Mouse (Mus musculus) mammary gland, adult 2 months (tissue): ENCODE measurements around the gene Abcg4. TPM values are rescaled to one million over a fixed set of nuclear protein-coding genes. Genes with fewer than 3 reads are reported as not detected.

Experiments
- polyA plus RNA-seq: library from polyadenylated mRNA; depleted of rRNA; stranded (reverse); fragments of >200 nt; gene quantifications from 2 replicates; pipeline ENCODE4 v1.2.3, GENCODE M21; 2012; ENCODE audit warnings: low replicate concordance; rRNA removed

Gene Abcg4
- 4.3 and 5.5 TPM in 2 replicates for polyA plus RNA-seq

DNA sequence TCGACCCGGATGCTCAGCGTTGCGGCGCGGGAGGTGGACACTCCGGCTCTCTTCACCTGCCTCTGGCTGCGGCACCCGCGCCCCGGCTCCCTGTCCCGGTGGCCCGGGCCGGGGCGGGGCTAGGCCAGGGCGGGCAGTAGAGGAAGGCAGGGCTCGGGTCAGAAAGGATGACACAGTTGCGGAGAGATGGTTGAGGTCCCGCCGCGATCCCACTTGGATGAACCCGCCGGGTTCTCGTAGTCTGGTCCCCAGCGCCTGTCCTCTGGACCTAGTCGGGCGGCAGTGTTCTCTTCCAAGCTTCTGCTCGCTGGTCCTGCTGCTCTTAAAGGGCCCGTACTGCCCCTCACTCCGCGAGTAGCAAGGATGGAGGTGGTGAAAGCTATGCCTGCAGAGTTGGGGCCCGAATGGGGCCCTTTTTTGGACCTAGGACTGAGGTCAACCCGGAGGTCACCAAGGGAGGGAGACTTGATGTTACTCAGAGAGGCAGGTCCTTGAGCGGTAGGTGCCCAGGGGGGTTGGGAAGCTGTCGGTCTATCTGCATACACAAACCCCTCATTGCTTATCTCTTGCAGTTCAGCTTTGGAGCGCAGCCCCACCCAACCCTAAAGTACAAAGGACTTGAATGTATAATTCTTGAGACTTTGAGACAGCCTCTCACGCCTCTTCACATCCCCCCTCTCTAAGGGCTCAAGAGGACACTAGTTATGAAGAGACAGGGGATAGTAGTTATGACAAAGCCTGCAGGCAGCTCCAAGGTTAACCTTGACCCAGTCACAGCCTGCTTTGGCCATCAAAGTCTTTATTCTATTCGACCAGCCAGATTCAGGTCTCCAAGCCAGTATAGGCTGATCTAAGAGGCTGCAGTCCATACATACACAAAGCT lies at the start of gene Abcg4:
Gene Abcg4, minus strand, starts transcription at position 540 of the 883 bp plus-strand sequence.

DNA sequence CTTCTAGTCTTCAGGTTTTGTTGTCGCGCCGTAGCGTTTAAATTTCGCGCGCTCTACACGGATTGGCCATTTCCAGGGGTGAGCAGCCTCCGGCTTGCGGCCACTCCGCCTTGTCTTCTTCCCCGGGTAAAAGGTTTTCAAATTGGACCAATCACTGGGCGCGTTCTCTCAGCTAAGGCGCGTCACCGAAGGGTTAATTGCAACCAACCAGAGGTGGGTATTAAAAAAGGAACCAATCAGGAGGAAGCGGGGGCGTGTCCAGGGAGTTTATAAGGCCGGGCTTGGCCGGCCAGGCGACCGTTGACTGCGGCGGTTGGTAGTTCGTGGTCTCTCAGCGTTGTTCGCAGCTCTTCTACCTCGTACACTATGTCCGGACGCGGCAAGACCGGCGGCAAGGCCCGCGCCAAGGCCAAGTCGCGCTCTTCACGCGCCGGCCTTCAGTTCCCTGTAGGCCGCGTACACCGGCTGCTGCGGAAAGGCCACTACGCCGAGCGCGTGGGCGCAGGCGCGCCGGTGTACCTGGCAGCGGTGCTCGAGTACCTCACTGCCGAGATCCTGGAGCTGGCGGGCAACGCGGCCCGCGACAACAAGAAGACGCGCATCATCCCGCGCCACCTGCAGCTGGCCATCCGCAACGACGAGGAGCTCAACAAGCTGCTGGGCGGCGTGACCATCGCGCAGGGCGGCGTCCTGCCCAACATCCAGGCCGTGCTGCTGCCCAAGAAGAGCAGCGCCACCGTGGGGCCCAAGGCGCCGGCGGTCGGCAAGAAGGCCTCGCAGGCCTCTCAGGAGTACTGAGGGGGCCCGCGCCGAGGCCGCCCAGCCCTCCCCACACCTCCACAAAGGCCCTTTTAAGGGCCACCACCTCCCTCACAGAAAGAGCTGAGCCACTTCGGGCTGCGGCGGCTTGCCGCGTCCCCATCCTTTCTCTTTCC lies 46.2 kb upstream of the Abcg4 start, which contains the start of gene H2afx:
Gene H2afx, plus strand, starts transcription at position 299 of the 935 bp plus-strand sequence.

DNA sequence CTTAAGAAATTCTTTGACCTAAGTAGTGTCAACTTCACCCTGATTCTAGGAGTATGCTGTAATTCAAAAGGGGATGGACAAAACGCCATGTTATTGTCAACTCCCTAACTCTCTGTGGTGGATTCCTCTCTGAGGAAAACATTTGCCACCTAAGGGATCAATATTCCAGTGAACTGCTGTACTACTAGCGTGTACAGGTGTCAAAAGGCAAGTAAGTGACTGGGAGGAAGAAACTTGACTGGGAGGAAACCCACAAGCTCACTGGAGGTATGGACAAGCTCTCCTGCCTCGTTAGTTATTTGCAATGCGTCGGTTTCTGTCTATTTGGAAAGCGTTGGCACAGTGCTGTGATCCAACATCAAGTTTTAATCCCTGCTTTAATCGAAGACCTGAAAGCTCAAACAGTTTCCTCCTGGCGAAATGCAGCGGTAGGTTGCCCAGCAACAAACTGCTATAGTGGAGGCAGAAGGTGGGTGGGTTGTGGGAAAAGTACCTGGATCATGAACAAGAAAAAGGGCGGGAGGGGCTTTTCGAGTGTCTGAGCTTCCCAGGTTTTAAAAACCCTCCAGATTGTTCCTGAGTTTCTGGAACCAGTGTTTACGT lies 37.5 kb upstream of the Abcg4 start, which contains the start of gene Dpagt1:
Gene Dpagt1, plus strand, starts transcription at position 252 of the 603 bp plus-strand sequence.

DNA sequence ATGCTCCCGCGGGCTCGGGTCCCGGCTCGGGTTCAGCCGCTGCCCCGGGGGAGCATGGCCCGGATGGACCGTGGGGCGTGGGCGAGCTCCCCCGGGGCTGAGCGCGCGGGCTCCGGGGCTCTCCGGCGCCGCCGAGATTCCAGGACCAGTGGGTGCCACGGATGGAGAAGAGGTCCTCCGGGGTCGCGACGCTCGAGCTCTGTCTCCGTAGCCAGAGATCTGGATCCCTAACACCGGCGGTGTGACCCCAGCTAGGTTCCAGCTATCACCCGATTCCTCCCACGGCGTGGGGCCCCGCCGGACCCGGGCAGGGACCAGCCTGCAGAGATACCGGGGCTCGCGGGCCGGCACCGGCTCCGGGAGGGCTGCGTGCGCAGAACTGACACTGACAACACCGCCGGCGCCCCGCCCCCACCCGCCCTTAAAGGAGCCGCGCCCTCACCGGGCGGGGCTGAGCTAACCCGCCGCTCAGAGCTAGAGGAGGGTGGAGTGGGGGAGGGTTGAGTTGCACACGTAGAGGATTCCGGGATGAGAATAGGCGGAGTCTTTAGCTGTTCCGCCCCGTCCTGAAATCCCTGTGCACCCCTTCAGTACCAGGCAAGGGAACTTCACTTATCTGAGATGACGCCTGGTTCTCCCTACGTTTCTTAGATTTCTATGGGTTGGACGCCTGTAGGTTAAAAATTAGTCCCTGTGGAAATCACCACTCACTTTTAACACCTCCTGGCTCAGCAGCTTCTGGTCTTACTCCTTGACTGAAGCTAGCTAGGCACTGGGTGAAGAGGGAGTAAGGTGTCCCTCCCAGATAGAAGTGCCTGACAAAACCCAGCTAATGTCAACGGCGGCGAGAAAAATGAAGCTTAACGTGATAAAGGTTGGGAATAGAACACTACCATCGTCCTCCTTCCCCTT lies 31.7 kb upstream of the Abcg4 start, which contains the start of gene C2cd2l:
Gene C2cd2l, minus strand, starts transcription at position 399 of the 912 bp plus-strand sequence.

DNA sequence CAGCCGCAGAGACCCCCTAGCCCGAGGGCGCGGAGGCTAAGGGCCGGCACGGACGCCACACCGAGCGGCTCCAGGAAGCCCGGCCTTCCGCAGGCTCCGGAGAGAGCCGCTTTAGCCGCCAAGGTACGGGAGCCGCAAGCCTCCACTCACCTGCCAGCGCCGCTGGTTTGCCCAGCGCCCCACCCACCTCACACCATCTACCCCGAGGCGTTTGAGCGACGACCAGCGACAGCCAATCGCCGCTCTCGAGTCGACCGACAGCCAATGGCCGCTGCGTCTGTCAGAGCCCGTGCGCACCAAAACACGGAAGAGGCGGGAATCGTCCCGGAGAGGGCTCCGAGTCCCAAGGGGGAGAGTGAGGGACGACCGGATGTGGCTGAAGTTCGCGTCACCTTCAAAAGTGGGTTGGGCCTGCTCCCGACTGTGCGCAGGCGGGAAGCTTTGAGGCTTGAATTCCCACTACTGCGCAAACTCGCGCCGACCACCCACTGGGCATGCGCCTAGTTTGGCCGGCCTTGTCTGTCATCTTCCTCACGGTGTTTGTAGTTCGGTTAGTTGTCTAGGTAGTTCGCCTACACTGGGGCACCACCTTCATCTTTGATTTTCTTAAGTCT lies 17.2 kb upstream of the Abcg4 start, which contains the start of gene Hinfp:
Gene Hinfp, minus strand, starts transcription at position 206 of the 614 bp plus-strand sequence.

DNA sequence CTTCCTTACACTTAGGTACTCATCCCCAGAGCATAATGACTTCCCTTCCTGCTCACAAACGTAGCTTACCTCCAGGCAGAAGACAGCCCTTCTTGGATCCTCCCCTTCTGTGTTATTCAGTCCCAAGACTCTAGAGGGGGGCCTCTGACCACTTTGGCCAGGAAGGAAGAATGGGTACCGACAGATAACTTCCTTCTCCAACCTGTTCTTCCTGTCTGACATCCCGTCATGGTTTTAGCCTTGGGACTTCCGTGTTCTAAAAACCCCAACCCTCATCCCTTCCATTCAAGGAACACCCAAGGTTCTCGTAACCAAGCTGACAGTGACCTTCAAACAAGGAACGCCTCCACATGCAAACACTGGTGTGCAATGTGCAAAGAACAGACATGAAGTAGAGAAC lies 20.0 kb downstream of the Abcg4 start, which contains the start of gene Nlrx1:
Gene Nlrx1, minus strand, starts transcription at position 168 of the 400 bp plus-strand sequence.

DNA sequence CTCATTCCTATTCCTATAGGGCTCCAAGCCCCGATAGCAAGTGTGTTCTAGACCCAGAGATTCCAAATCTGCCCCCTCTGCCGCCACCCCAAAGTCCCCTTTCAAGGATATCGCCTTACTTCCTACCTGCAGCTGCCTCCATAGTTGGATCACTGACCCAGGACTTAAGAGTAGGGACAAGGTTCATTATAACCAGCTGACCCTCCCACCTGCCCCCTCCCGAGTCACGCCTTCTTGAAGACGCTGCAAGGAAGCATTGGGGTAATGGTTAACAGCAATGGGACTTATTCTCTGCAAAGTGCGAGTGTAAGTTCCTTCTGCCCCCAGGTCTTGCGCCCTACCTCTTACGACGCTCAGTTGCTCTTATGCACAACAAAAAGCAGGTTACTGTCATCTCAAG lies 37.1 kb downstream of the Abcg4 start, which contains the start of gene Pdzd3:
Gene Pdzd3, minus strand, starts transcription at position 158 of the 400 bp plus-strand sequence.

DNA sequence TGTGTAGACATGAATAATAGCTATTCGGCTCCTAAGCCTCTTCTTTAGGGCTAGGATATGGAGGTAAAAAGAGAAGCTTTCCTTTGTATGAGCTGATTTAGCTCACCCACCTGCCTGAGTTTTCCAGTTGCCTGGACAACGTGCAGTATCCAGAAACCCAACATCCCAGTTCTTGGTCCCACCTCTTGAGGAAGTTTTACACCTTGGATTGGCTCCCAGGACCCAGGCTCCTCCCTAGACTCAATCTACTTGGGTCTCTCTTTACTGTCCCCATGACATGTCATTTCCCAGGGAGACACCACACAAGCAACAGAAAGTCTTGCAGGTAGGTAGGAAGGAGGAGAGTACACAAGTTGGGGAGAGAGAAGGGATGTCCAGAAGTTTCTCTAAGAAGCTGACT lies 48.0 kb downstream of the Abcg4 start, which contains the start of gene Ccdc153:
Gene Ccdc153, plus strand, starts transcription at position 278 of the 400 bp plus-strand sequence.

DNA sequence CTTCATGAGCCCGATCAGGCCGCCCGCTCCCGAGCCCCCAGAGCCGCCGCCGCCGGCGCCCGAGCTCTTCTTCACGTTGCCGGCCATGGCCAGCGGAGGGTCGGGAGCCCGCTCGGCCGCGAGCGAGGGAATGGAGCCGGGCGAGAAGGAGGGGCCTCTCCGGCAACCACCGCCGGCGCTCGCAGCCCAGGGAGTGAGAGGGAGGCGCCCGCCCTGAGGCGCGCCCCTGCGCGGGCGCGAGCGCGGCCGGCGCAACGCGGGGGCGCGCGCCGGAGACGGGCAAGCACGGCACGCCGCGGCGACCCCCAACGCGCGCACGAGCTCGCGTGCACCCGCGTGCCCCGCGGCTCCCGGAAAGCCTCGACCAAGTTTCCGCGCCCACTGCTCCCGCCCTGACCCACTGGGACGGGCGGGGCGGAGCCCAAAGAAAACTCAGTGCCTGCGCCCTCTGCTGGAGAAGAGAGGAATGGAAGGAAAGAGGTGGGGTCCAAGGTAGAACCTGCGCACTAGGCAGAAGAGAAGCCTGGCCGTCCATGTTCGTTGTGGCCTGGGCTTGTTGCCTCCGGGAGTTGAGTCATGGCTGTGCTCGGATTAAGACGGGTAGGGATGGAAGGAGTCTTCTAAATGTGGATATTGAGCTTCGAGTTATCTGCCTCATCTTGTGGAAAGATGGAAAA lies 54.5 kb downstream of the Abcg4 start, which contains the start of gene Cbl:
Gene Cbl, minus strand, starts transcription at position 248 of the 677 bp plus-strand sequence.

Other genes starting within 250 kb of the Abcg4 start
- gene Thy1, start 245.2 kb downstream of the Abcg4 start, polyA plus RNA-seq, result 359 and 388 TPM in 2 replicates
- gene Usp2, start 221.6 kb downstream of the Abcg4 start, polyA plus RNA-seq, result 7.0 and 24.7 TPM in 2 replicates
- 0.14 TPM in 1 of 2 replicates, not detected in the other for gene Mfrp, start 186.9 kb downstream of the Abcg4 start, polyA plus RNA-seq
- 24.0 and 37.0 TPM in 2 replicates for gene C1qtnf5, start 181.4 kb downstream of the Abcg4 start, polyA plus RNA-seq
- 0.11 and 0.96 TPM in 2 replicates for gene Gm49380, start 175.1 kb downstream of the Abcg4 start, polyA plus RNA-seq
- gene Rnf26, start 175.1 kb downstream of the Abcg4 start, polyA plus RNA-seq, result 28.7 and 45.0 TPM in 2 replicates
- gene Mcam, start 154.1 kb downstream of the Abcg4 start, polyA plus RNA-seq, result 88.8 and 131 TPM in 2 replicates
- 16.5 and 18.5 TPM in 2 replicates for gene Cbl, start 54.6 kb downstream of the Abcg4 start, polyA plus RNA-seq
- gene Ccdc153, start 47.9 kb downstream of the Abcg4 start, polyA plus RNA-seq, result not detected in 2 replicates
- 0.18 and 0.29 TPM in 2 replicates for gene Pdzd3, start 37.1 kb downstream of the Abcg4 start, polyA plus RNA-seq
- 23.6 and 24.3 TPM in 2 replicates for gene Nlrx1, start 20.0 kb downstream of the Abcg4 start, polyA plus RNA-seq
- 25.9 and 36.6 TPM in 2 replicates for gene Hinfp, start 17.1 kb upstream of the Abcg4 start, polyA plus RNA-seq
- gene C2cd2l, start 31.7 kb upstream of the Abcg4 start, polyA plus RNA-seq, result 59.1 and 101 TPM in 2 replicates
- 54.1 and 77.4 TPM in 2 replicates for gene Dpagt1, start 37.4 kb upstream of the Abcg4 start, polyA plus RNA-seq
- 39.0 and 130 TPM in 2 replicates for gene H2afx, start 46.1 kb upstream of the Abcg4 start, polyA plus RNA-seq
- gene Hmbs, start 55.6 kb upstream of the Abcg4 start, polyA plus RNA-seq, result 41.3 and 52.7 TPM in 2 replicates
- 26.4 and 29.7 TPM in 2 replicates for gene Vps11, start 73.1 kb upstream of the Abcg4 start, polyA plus RNA-seq
- 31.4 and 39.4 TPM in 2 replicates for gene Hyou1, start 90.9 kb upstream of the Abcg4 start, polyA plus RNA-seq
- 34.7 and 86.3 TPM in 2 replicates for gene Slc37a4, start 108.2 kb upstream of the Abcg4 start, polyA plus RNA-seq
- gene Rps25, start 118.5 kb upstream of the Abcg4 start, polyA plus RNA-seq, result 108 and 225 TPM in 2 replicates
- gene Trappc4, start 119.0 kb upstream of the Abcg4 start, polyA plus RNA-seq, result 51.8 and 55.7 TPM in 2 replicates
- gene Ccdc84, start 130.0 kb upstream of the Abcg4 start, polyA plus RNA-seq, result 33.4 and 39.0 TPM in 2 replicates
- 0.22 TPM in 1 of 2 replicates, not detected in the other for gene Foxr1, start 152.5 kb upstream of the Abcg4 start, polyA plus RNA-seq
- 20.9 and 24.8 TPM in 2 replicates for gene Upk2, start 166.4 kb upstream of the Abcg4 start, polyA plus RNA-seq
- gene Bcl9l, start 194.2 kb upstream of the Abcg4 start, polyA plus RNA-seq, result 47.0 and 115 TPM in 2 replicates